Mouse (Mus musculus) T-helper 2 cell (primary cell): ENCODE data around the gene Mest.

Experiments
- in situ Hi-C: fragments of 300-600 bp; cut with MboI, MseI; formaldehyde crosslinking; loops from one replicate; pipeline ENCODE4 v1.15.1; 2025; ENCODE audit warnings: high pct_unique_total_duplicates

The Mest gene

GRCm38 (mm10) chr6:30723331-30723730, at the start of gene Mest:
Gene Mest, plus strand, starts transcription at chr6:30723547.
- in situ Hi-C loops: no loop called here

GRCm38 (mm10) chr6:30673764-30674561, 49.4 kb upstream of the Mest start:
- in situ Hi-C loops: no loop called here

- in situ Hi-C loops: no loop called here
Observed at GRCm38 (mm10) chr6:30674714-30675280, 48.5 kb upstream of the Mest start.

- in situ Hi-C loops: no loop called here
Observed at GRCm38 (mm10) chr6:30675281-30675771, 48.0 kb upstream of the Mest start.

GRCm38 (mm10) chr6:30676506-30676905, 46.8 kb upstream of the Mest start:
- in situ Hi-C loops: no loop called here

GRCm38 (mm10) chr6:30677591-30677990, 45.8 kb upstream of the Mest start:
- in situ Hi-C loops: no loop called here

- in situ Hi-C loops: no loop called here
Observed at GRCm38 (mm10) chr6:30678482-30678881, 44.9 kb upstream of the Mest start.

GRCm38 (mm10) chr6:30679567-30679966, 43.8 kb upstream of the Mest start:
- in situ Hi-C loops: no loop called here

- in situ Hi-C loops: no loop called here
Observed at GRCm38 (mm10) chr6:30680442-30680841, 42.9 kb upstream of the Mest start.

GRCm38 (mm10) chr6:30681935-30682900, 41.1 kb upstream of the Mest start:
- in situ Hi-C loops: no loop called here

- in situ Hi-C loops: no loop called here
Observed at GRCm38 (mm10) chr6:30684570-30684969, 38.8 kb upstream of the Mest start.

GRCm38 (mm10) chr6:30687198-30687597, 36.1 kb upstream of the Mest start:
- in situ Hi-C loops: no loop called here

- in situ Hi-C loops: no loop called here
Observed at GRCm38 (mm10) chr6:30692826-30693225, 30.5 kb upstream of the Mest start.

GRCm38 (mm10) chr6:30693350-30693991, 29.9 kb upstream of the Mest start, which contains the start of gene Cep41:
Gene Cep41, minus strand, starts transcription at chr6:30693749.
- in situ Hi-C loops: no loop called here

GRCm38 (mm10) chr6:30694209-30694608, 29.1 kb upstream of the Mest start:
- in situ Hi-C loops: no loop called here

- in situ Hi-C loops: no loop called here
Observed at GRCm38 (mm10) chr6:30695124-30695523, 28.2 kb upstream of the Mest start.

GRCm38 (mm10) chr6:30697464-30697863, 25.9 kb upstream of the Mest start:
- in situ Hi-C loops: no loop called here

GRCm38 (mm10) chr6:30698036-30698435, 25.3 kb upstream of the Mest start:
- in situ Hi-C loops: no loop called here

GRCm38 (mm10) chr6:30700182-30700581, 23.2 kb upstream of the Mest start:
- in situ Hi-C loops: no loop called here

GRCm38 (mm10) chr6:30702881-30703280, 20.5 kb upstream of the Mest start:
- in situ Hi-C loops: no loop called here

GRCm38 (mm10) chr6:30703476-30703875, 19.9 kb upstream of the Mest start:
- in situ Hi-C loops: no loop called here
